Mouse (Mus musculus) brain, embryonic 14.5 days (tissue): ENCODE measurements at regions not wholly inside any gene's neighbourhood (a gene's known extent, or its start where the extent isn't known, plus 50 kb on each side); places are given as distances from the start of the nearest gene placed in this dataset.

Experiments used
- CTCF ChIP-seq: fragments of 200-500 bp; IDR thresholded peaks from 2 replicates; pipeline ENCODE4 v1.5.1; 2012; ENCODE audit warnings: inconsistent platforms, mild to moderate bottlenecking, moderate library complexity, borderline replicate concordance; ENCODE audit not compliant: insufficient read depth, insufficient read length; ENCODE audit errors: extremely low read depth
- POLR2A ChIP-seq: fragments of 200-500 bp; IDR thresholded peaks from 2 replicates; pipeline ENCODE4 v1.6.1; 2012; ENCODE audit warnings: mild to moderate bottlenecking, inconsistent platforms, borderline replicate concordance; ENCODE audit not compliant: poor library complexity, insufficient read depth, insufficient read length, severe bottlenecking; ENCODE audit errors: extremely low read depth

- TF ChIP-seq CTCF (no peak), POLR2A (no peak)
These were observed 281.2 kb upstream of the Kirrel3 start for GRCm38 (mm10) chr9:34204479-34204878.
